Mouse (Mus musculus) adrenal gland, postnatal 25 days (tissue): ENCODE measurements around the gene Safb. TPM values are rescaled to one million over a fixed set of nuclear protein-coding genes. Genes with fewer than 3 reads are reported as not detected.
A peak's percentile ranks its signal among the peaks of the same experiment; 100 is the strongest.

Experiments used
- DNase-seq: peaks from one replicate; pipeline ENCODE4 v3.0.0; 2021; ENCODE audit warnings: mixed read lengths
- long read RNA-seq: library from polyadenylated mRNA; stranded (forward); transcript quantifications from one replicate; pipeline ENCODE4 v2.0.0, GENCODE M21; 2021
- total RNA-seq: library from RNA; stranded (reverse); gene quantifications from 2 replicates; pipeline ENCODE4 v1.2.3, GENCODE M21; 2021

Safb gene
- 143 and 157 TPM in 2 replicates for total RNA-seq
- long read RNA-seq, transcript Safb-201 (21 exons, 3,106 nt) = major isoform, 63 of 128 reads
- long read RNA-seq, transcript Safb-207 (21 exons, 3,122 nt) = minor isoform, 15 of 128 reads
- long read RNA-seq, partial matches to known transcripts = 16 of 128 reads
- long read RNA-seq, other reads (novel, unspliced or antisense) = 34 of 128 reads

- peak; percentile 99 for DNase-seq
Measured at GRCm38 (mm10) chr17:56584257-56585130, at the start of gene Safb, which contains the start of gene Safb2. Gene Safb, plus strand, starts transcription at chr17:56584825. Gene Safb2, minus strand, starts transcription at chr17:56584585.

GRCm38 (mm10) chr17:56536192-56536591 lies 48.4 kb upstream of the Safb start:
- no peak for DNase-seq

- no peak for DNase-seq
Measured at GRCm38 (mm10) chr17:56536874-56537273, 47.8 kb upstream of the Safb start.

GRCm38 (mm10) chr17:56537912-56538311 lies 46.7 kb upstream of the Safb start:
- DNase-seq = no peak

GRCm38 (mm10) chr17:56540562-56540975 lies 44.1 kb upstream of the Safb start:
- DNase-seq = no peak

DNA sequence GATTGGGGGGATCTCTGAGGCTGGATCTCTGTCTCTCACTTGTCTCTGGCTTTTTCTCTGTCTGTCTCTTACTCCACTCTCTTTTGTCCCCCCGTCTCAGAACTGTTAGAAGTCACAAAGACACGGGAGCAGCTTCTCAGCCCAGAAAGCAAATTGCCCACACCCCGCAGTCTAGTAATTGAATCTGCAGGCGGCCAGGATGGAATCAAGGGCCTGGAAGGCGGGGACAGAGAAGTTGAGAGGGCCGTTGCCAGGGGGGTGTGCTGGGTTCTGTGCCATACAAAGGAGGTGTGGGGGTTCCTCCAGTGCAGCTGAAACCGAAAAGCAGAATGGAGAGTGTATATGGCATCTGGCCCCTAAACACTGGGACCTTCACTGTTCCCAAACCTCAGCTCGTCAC lies 41.9 kb upstream of the Safb start:
- no peak for DNase-seq

GRCm38 (mm10) chr17:56543684-56544224 lies 40.9 kb upstream of the Safb start:
- no peak for DNase-seq

GRCm38 (mm10) chr17:56544699-56545387 lies 39.8 kb upstream of the Safb start:
- DNase-seq = no peak

DNA sequence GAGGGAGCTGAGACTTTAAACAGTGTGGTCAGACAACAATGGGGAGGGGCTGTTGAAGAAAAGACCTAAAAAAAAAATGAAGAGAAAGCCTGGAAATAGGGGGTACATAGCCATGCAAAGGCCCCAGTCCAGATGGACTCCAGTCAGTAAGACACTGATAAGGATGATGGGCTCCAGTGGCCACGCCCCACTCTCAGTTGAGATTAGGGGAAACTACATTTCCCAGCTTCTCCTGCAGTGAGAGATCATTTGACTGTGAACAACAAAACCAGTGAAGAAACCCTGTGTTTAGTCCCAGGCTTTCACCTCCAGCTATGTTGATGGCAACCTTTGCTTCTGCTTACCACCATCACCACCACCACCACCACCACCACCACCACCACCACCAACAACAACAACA lies 38.7 kb upstream of the Safb start:
- no peak for DNase-seq

DNA sequence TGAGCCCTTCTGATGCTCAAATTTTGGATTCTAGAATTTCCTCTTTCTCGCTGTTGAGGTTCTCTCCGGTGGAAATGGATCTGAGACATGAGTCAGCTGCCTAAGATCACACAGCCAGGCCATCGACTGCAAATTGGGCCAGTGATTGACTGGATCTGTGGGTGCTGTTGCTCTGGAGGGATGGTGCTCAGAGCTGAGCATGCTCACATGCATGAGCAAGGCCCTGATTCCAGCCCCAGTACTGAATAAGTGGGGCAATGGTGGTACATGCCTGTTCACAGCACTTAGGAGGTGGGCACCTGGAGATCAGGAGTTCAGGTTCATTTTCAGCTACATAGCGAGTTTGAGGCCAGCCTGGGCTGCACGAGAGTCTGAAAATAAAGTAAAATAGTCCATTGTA lies 38.0 kb upstream of the Safb start:
- DNase-seq = no peak

GRCm38 (mm10) chr17:56547116-56547845 lies 37.3 kb upstream of the Safb start:
- DNase-seq = no peak

GRCm38 (mm10) chr17:56547846-56548604 lies 36.6 kb upstream of the Safb start:
- DNase-seq = no peak

DNA sequence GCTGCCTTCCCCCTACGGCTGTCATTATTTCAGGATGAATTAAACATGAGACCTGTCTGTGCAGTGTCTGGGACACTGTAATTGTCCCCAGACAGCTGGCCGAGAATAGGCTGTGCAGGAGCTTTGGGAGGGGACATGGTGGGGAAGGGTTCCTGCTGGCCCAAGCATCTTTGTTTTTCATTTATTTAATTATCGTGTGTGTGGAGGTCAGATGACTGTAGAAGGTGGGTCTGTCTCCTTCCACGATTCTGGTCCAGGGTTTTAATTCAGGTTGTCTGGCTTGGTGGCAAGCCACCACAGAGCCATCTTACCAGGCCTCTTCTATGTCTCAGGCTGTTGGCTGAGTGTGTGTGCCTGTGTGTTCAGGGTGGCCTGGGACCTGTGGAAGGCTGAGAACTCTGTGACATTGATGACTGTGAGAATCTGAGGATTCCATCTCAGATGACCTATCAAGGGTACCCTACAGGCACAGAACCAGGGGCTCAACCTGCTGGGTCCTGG lies 36.0 kb upstream of the Safb start:
- no peak for DNase-seq

DNA sequence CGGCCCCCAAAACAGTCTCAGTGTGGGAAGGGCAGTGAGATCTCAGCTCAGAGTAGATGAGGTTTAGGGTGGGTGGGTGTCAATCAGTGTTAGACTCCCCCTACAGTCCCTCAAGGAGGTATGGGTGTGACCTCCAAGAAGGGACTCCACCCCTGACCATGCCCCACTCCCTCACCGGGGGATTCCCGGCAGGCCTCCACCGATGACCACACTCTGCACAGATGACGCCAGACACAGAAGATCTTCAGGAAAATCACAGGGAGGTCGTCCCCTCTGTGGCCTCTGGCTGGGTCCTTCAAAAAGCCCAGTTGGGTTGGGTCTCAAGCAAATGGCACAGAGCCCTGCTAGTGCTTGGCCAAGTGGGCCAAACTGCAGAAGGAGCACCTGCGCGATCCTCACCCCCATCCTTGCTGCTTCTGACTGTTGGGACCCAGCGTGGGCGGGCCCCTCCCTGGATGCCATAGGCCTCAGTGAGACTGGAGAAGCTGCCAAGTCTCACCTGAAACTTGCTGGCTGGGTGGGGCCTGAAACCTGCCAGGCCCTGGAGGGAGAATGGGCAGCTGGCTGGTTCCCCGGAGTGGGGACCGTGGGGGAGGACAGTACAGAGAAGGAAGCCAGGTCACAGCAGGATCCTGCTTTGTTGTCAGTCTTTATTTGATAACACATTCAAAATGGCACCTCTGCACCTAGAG lies 33.7 kb upstream of the Safb start:
- DNase-seq = no peak

- DNase-seq = no peak
Measured at GRCm38 (mm10) chr17:56551841-56552581, 32.6 kb upstream of the Safb start.

DNA sequence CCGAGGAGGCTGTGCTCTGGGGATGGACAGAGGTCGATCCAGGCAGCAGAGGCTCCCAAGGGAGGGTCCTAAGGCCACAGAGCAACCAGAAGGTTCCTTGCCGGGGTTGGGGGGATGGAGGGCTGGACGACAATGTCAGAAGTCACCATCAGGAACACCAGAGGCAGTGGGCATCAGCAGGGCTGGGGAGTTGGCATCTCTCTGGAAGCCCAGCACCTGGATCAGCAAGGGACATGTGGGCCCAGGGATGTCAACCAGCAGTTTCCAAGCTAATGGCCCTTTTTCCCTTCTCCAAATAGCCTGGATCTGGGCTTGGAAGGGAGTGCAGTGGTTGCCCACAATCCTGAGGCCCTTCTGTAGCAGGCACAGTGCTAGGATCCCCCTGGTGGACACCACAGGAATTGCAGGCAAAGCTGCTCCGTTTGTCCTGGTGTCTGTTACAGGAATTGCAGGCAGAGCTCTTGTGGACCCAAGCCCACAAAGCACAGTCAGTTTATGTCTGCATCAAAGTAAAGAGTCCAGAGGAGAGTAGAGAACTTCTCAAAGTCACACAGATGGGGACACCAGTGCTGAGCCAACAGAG lies 31.8 kb upstream of the Safb start:
- DNase-seq = peak; percentile 65

DNA sequence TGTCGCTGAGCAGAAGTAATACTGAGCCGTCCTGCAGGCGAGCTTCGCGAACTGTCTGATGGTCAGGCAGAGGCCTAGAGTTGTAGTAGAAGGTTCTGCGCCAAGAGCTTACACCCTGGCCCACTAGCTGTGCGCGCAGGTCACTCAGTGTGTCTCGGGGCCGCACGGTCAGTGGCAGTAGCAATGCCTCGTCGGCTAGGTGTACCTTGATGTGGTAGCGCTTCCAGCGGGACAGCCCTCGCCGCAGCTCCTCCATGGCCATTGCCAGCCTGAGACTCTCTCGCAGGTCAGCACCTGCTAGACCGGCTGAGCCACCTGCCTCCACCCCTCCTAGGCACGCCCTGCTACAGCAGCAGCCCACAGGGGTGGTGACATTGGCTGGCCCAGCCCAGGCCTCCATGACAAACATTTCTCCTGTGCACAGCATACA lies 30.5 kb upstream of the Safb start, which contains the start of gene Gm20219:
TSS of gene Gm20219 (minus strand) at position 266 of the 430 bp plus-strand sequence.
- DNase-seq = no peak

GRCm38 (mm10) chr17:56558448-56558847 lies 26.2 kb upstream of the Safb start:
- DNase-seq = peak; percentile 72

- no peak for DNase-seq
Measured at GRCm38 (mm10) chr17:56559386-56559785, 25.2 kb upstream of the Safb start.
